Mouse (Mus musculus) left cerebral cortex, postnatal 10 days (tissue): ENCODE results near the gene Edc3. TPM values are rescaled to one million over a fixed set of nuclear protein-coding genes. Genes with fewer than 3 reads are reported as not detected.

Experiments used
- DNase-seq, 2 experiments: peaks; one replicate each; pipeline ENCODE4 v3.0.0; 2021 to 2022; ENCODE audit warnings: low spot score in 2 of 2, mixed read lengths in 1 of 2; ENCODE audit errors: extremely low spot score in 1 of 2
- intact Hi-C: fragments of 180-260 bp; cut with DNase I; formaldehyde crosslinking; loops from one replicate; pipeline ENCODE4 v1.15.1; 2025
- total RNA-seq, 2 experiments: library from RNA; stranded (reverse); gene quantifications; 2 replicates each; pipeline ENCODE4 v1.2.3; 2021

The Edc3 gene
- total RNA-seq, 2 experiments from 2014 or later = 15.2 to 17.6 TPM

GRCm38 (mm10) chr9:57748831-57749230 is 40.5 kb downstream of the Edc3 start:
- DNase-seq = no peak
- intact Hi-C loops = no loop called here

- no peak for DNase-seq
- intact Hi-C loops = no loop called here
These were observed 42.6 kb downstream of the Edc3 start for GRCm38 (mm10) chr9:57750901-57751300.

- intact Hi-C loops = no loop called here
- no peak for DNase-seq
These were observed 49.2 kb downstream of the Edc3 start for GRCm38 (mm10) chr9:57757578-57757977.

GRCm38 (mm10) chr9:57758528-57758927 is 50.2 kb downstream of the Edc3 start:
- intact Hi-C loops = no loop called here

GRCm38 (mm10) chr9:57759289-57759688 is 50.9 kb downstream of the Edc3 start:
- peak in 1 of 2 experiments; percentile 74 for DNase-seq
- intact Hi-C loops = no loop called here

More at GRCm38 (mm10) chr9:57758528-57758927, 50.2 kb downstream of the Edc3 start:
- peak in 1 of 2 experiments; percentile 53 for DNase-seq

- no peak for DNase-seq
- intact Hi-C loops = loop anchor here (5.0 kb wide), 2 partner anchors 152 to 237 kb away; partner anchors contain the start of gene Ubl7
These were observed 52.2 kb downstream of the Edc3 start for GRCm38 (mm10) chr9:57760416-57761146.

GRCm38 (mm10) chr9:57761563-57762551 is 53.5 kb downstream of the Edc3 start:
- no peak for DNase-seq
- intact Hi-C loops = loop anchor here (5.0 kb wide), 2 partner anchors 150 to 235 kb away; partner anchors contain the start of gene Ubl7

GRCm38 (mm10) chr9:57762563-57762991 is 54.2 kb downstream of the Edc3 start:
- intact Hi-C loops = loop anchor here (5.0 kb wide), 2 partner anchors 150 to 235 kb away; partner anchors contain the start of gene Ubl7
- DNase-seq = peak in 1 of 2 experiments; percentile 56

GRCm38 (mm10) chr9:57764147-57764973 is 56.0 kb downstream of the Edc3 start:
- intact Hi-C loops = loop anchor here (5.0 kb wide), 2 partner anchors 148 to 233 kb away; partner anchors contain the start of gene Ubl7
- DNase-seq = peak; percentile 69 to 89

GRCm38 (mm10) chr9:57764974-57765363 is 56.6 kb downstream of the Edc3 start:
- DNase-seq = peak; percentile 89 to 97
- intact Hi-C loops = loop anchor here (5.0 kb wide), 3 partner anchors 72 to 232 kb away; partner anchors contain the start of genes Arid3b and Ubl7

GRCm38 (mm10) chr9:57765364-57766351 is 57.3 kb downstream of the Edc3 start, which contains the start of gene Clk3:
TSS of gene Clk3 (minus strand) at chr9:57765860.
- DNase-seq = peak; percentile 73 to 89
- intact Hi-C loops = loop anchor here (5.0 kb wide), 1 partner anchor 72 kb away; the partner anchor contains the start of gene Arid3b

- intact Hi-C loops = loop anchor here (5.0 kb wide), 1 partner anchor 71 kb away; the partner anchor contains the start of gene Arid3b
- DNase-seq = no peak
These were observed 58.1 kb downstream of the Edc3 start for GRCm38 (mm10) chr9:57766431-57766830.

GRCm38 (mm10) chr9:57767231-57767630 is 58.9 kb downstream of the Edc3 start:
- DNase-seq = no peak
- intact Hi-C loops = loop anchor here (5.0 kb wide), 1 partner anchor 70 kb away; the partner anchor contains the start of gene Arid3b

- intact Hi-C loops = loop anchor here (5.0 kb wide), 1 partner anchor 68 kb away; the partner anchor contains the start of gene Arid3b
- no peak for DNase-seq
These were observed 61.3 kb downstream of the Edc3 start for GRCm38 (mm10) chr9:57769539-57770069.

GRCm38 (mm10) chr9:57770214-57770613 is 61.9 kb downstream of the Edc3 start:
- intact Hi-C loops = no loop called here
- DNase-seq = no peak

- intact Hi-C loops = no loop called here
- no peak for DNase-seq
These were observed 62.5 kb downstream of the Edc3 start for GRCm38 (mm10) chr9:57770836-57771235.
